Mouse (Mus musculus): ENCODE measurements around the gene Magi3. TPM values are rescaled to one million over a fixed set of nuclear protein-coding genes. Genes with fewer than 3 reads are reported as not detected.

Gene Magi3
- polyA plus RNA-seq (2012; fragmentation: generic; extraction: Trizol), result 5.3 TPM
- long read RNA-seq, experiment 1, partial matches to known transcripts, result 1 of 3 reads
- long read RNA-seq, experiment 1, other reads (novel, unspliced or antisense), result 2 of 3 reads
- long read RNA-seq, experiment 2, partial matches to known transcripts, result 3 of 4 reads
- long read RNA-seq, experiment 2, other reads (novel, unspliced or antisense), result 1 of 4 reads

- peak within 1 kb of the TSS; percentile 71 for H3K4me3 ChIP-seq (ENCODE audit: insufficient read depth, poor library complexity, severe bottlenecking)
- TF ChIP-seq FOSL1 (IDR thresholded peaks at IDR 0.05; ENCODE audit: insufficient read depth, low read length, poor library complexity, severe bottlenecking) (no peak), MYOD1 (IDR thresholded peaks at IDR 0.05; ENCODE audit: control insufficient read depth, insufficient read length, low read depth) (no peak), MAX (IDR thresholded peaks at IDR 0.05) (no peak), MYOG (IDR thresholded peaks at IDR 0.05; ENCODE audit: control insufficient read depth, extremely low read depth, insufficient read length) (no peak), USF1 (IDR thresholded peaks at IDR 0.05; ENCODE audit: low read depth) (no peak), CEBPB (IDR thresholded peaks at IDR 0.05; ENCODE audit: low read depth) (no peak), CTCF (IDR thresholded peaks at IDR 0.05; ENCODE audit: control insufficient read depth, insufficient read depth, insufficient read length) (no peak)
Measured at GRCm38 (mm10) chr3:104220295-104220965, at the start of gene Magi3. TSS of gene Magi3 (minus strand) at chr3:104220374.

GRCm38 (mm10) chr3:104264530-104265145 lies 44.5 kb upstream of the Magi3 start:
- no peaks in the 10 kb centered on the region for H3K79me2 ChIP-seq (ENCODE audit: control insufficient read depth, insufficient read depth)
- H3K36me3 ChIP-seq (ENCODE audit: control insufficient read depth, insufficient read depth), result no peaks in the 10 kb centered on the region
- no peak overlapping the region for H3ac ChIP-seq (ENCODE audit: control insufficient read depth, insufficient read length, low read depth)
- no peaks in the 10 kb centered on the region for H3K27me3 ChIP-seq (ENCODE audit: control insufficient read depth, insufficient read depth, insufficient read length)
- no peaks in the 10 kb centered on the region for H3K79me3 ChIP-seq (ENCODE audit: low read depth)
- no peak for TF ChIP-seq MAX (IDR thresholded peaks at IDR 0.05)
- TF ChIP-seq CEBPB (IDR thresholded peaks at IDR 0.05; ENCODE audit: low read depth), result peak; percentile 25
- H3K4me3 ChIP-seq (ENCODE audit: insufficient read depth, poor library complexity, severe bottlenecking), result no peak overlapping the region

More at GRCm38 (mm10) chr3:104220295-104220965, at the start of gene Magi3:
- peaks cover 28% of the 10 kb centered on the region for H3K79me3 ChIP-seq (ENCODE audit: low read depth)
- no peaks in the 10 kb centered on the region for H3K36me3 ChIP-seq (ENCODE audit: control insufficient read depth, insufficient read depth)
- peak within 1 kb of the TSS; percentile 95 for H3ac ChIP-seq (ENCODE audit: control insufficient read depth, insufficient read length, low read depth)
- H3K27me3 ChIP-seq (ENCODE audit: control insufficient read depth, insufficient read depth, insufficient read length), result no peaks in the 10 kb centered on the region
- peaks cover 43% of the 10 kb centered on the region for H3K79me2 ChIP-seq (ENCODE audit: control insufficient read depth, insufficient read depth)

- Histone ChIP-seq H3K79me3 (ENCODE audit: low read depth) (no peaks in the 10 kb centered on the region), H3K4me3 (ENCODE audit: insufficient read depth, poor library complexity, severe bottlenecking) (no peak overlapping the region), H3K36me3 (ENCODE audit: control insufficient read depth, insufficient read depth) (no peaks in the 10 kb centered on the region), H3K27me3 (ENCODE audit: control insufficient read depth, insufficient read depth, insufficient read length) (no peaks in the 10 kb centered on the region), H3ac (ENCODE audit: control insufficient read depth, insufficient read length, low read depth) (no peak overlapping the region), H3K79me2 (ENCODE audit: control insufficient read depth, insufficient read depth) (no peaks in the 10 kb centered on the region)
- TF ChIP-seq CTCF (IDR thresholded peaks at IDR 0.05; ENCODE audit: control insufficient read depth, insufficient read depth, insufficient read length) (no peak), MYOD1 (IDR thresholded peaks at IDR 0.05; ENCODE audit: control insufficient read depth, insufficient read length, low read depth) (no peak), USF1 (IDR thresholded peaks at IDR 0.05; ENCODE audit: low read depth) (no peak), FOSL1 (IDR thresholded peaks at IDR 0.05; ENCODE audit: insufficient read depth, low read length, poor library complexity, severe bottlenecking) (no peak), MAX (IDR thresholded peaks at IDR 0.05) (no peak), CEBPB (IDR thresholded peaks at IDR 0.05; ENCODE audit: low read depth) (no peak), MYOG (IDR thresholded peaks at IDR 0.05; ENCODE audit: control insufficient read depth, extremely low read depth, insufficient read length) (no peak)
Measured at GRCm38 (mm10) chr3:104260221-104260620, 40.0 kb upstream of the Magi3 start.

- Histone ChIP-seq H3K36me3 (ENCODE audit: control insufficient read depth, insufficient read depth) (no peaks in the 10 kb centered on the region), H3K79me2 (ENCODE audit: control insufficient read depth, insufficient read depth) (no peaks in the 10 kb centered on the region), H3ac (ENCODE audit: control insufficient read depth, insufficient read length, low read depth) (no peak overlapping the region), H3K4me3 (ENCODE audit: insufficient read depth, poor library complexity, severe bottlenecking) (no peak overlapping the region), H3K27me3 (ENCODE audit: control insufficient read depth, insufficient read depth, insufficient read length) (no peaks in the 10 kb centered on the region), H3K79me3 (ENCODE audit: low read depth) (no peaks in the 10 kb centered on the region)
- TF ChIP-seq MYOD1 (IDR thresholded peaks at IDR 0.05; ENCODE audit: control insufficient read depth, insufficient read length, low read depth), result no peak
- no peak for TF ChIP-seq CTCF (IDR thresholded peaks at IDR 0.05; ENCODE audit: control insufficient read depth, insufficient read depth, insufficient read length)
- no peak for TF ChIP-seq USF1 (IDR thresholded peaks at IDR 0.05; ENCODE audit: low read depth)
- TF ChIP-seq MYOG (IDR thresholded peaks at IDR 0.05; ENCODE audit: control insufficient read depth, extremely low read depth, insufficient read length), result no peak
- no peak for TF ChIP-seq CEBPB (IDR thresholded peaks at IDR 0.05; ENCODE audit: low read depth)
Measured at GRCm38 (mm10) chr3:104259168-104259567, 39.0 kb upstream of the Magi3 start.

GRCm38 (mm10) chr3:104257041-104257440 lies 36.9 kb upstream of the Magi3 start:
- no peak overlapping the region for H3K4me3 ChIP-seq (ENCODE audit: insufficient read depth, poor library complexity, severe bottlenecking)
- no peaks in the 10 kb centered on the region for H3K79me3 ChIP-seq (ENCODE audit: low read depth)
- H3K27me3 ChIP-seq (ENCODE audit: control insufficient read depth, insufficient read depth, insufficient read length), result no peaks in the 10 kb centered on the region
- H3K79me2 ChIP-seq (ENCODE audit: control insufficient read depth, insufficient read depth), result no peaks in the 10 kb centered on the region
- H3K36me3 ChIP-seq (ENCODE audit: control insufficient read depth, insufficient read depth), result no peaks in the 10 kb centered on the region
- no peak overlapping the region for H3ac ChIP-seq (ENCODE audit: control insufficient read depth, insufficient read length, low read depth)
- TF ChIP-seq MAX (IDR thresholded peaks at IDR 0.05) (no peak), MYOG (IDR thresholded peaks at IDR 0.05; ENCODE audit: control insufficient read depth, extremely low read depth, insufficient read length) (no peak), CTCF (IDR thresholded peaks at IDR 0.05; ENCODE audit: control insufficient read depth, insufficient read depth, insufficient read length) (no peak), CEBPB (IDR thresholded peaks at IDR 0.05; ENCODE audit: low read depth) (no peak), FOSL1 (IDR thresholded peaks at IDR 0.05; ENCODE audit: insufficient read depth, low read length, poor library complexity, severe bottlenecking) (no peak), MYOD1 (IDR thresholded peaks at IDR 0.05; ENCODE audit: control insufficient read depth, insufficient read length, low read depth) (no peak), USF1 (IDR thresholded peaks at IDR 0.05; ENCODE audit: low read depth) (no peak)
